Mouse (Mus musculus): ENCODE results near the gene Sox15. TPM values are rescaled to one million over a fixed set of nuclear protein-coding genes. Genes with fewer than 3 reads are reported as not detected.

The Sox15 gene
- polyA plus RNA-seq, 1 experiment, result not detected

GRCm38 (mm10) chr11:69682840-69683533, 27.9 kb downstream of the Sox15 start:
- H3K9me3 ChIP-seq (ENCODE audit: control insufficient read depth, low read length), result no peaks in the 10 kb centered on the region
- H3K27me3 ChIP-seq (ENCODE audit: control insufficient read depth), result peaks cover 7% of the 10 kb centered on the region
- H3K4me1 ChIP-seq (ENCODE audit: control insufficient read depth), result peaks cover 40% of the 10 kb centered on the region
- TF ChIP-seq GATA1 (IDR thresholded peaks at IDR 0.05; ENCODE audit: low read length) (no peak), TAL1 (IDR thresholded peaks at IDR 0.05; ENCODE audit: low read length) (no peak)
- H3K4me3 ChIP-seq (replicated peaks), result peak overlapping the region; percentile 91
- H3K36me3 ChIP-seq (ENCODE audit: control insufficient read depth), result peaks cover 23% of the 10 kb centered on the region

GRCm38 (mm10) chr11:69683576-69683975, 28.5 kb downstream of the Sox15 start:
- H3K4me1 ChIP-seq (ENCODE audit: control insufficient read depth), result peaks cover 40% of the 10 kb centered on the region

GRCm38 (mm10) chr11:69684128-69684745, 29.1 kb downstream of the Sox15 start:
- Histone ChIP-seq H3K27me3 (ENCODE audit: control insufficient read depth) (peaks cover 7% of the 10 kb centered on the region), H3K9me3 (ENCODE audit: control insufficient read depth, low read length) (no peaks in the 10 kb centered on the region), H3K4me3 (replicated peaks) (no peak overlapping the region), H3K4me1 (ENCODE audit: control insufficient read depth) (peaks cover 40% of the 10 kb centered on the region), H3K36me3 (ENCODE audit: control insufficient read depth) (peaks cover 12% of the 10 kb centered on the region)
- TF ChIP-seq GATA1 (IDR thresholded peaks at IDR 0.05; ENCODE audit: low read length), result no peak
- no peak for TF ChIP-seq TAL1 (IDR thresholded peaks at IDR 0.05; ENCODE audit: low read length)

More at GRCm38 (mm10) chr11:69683576-69683975, 28.5 kb downstream of the Sox15 start:
- Histone ChIP-seq H3K36me3 (ENCODE audit: control insufficient read depth) (peaks cover 17% of the 10 kb centered on the region), H3K27me3 (ENCODE audit: control insufficient read depth) (peaks cover 7% of the 10 kb centered on the region), H3K4me3 (replicated peaks) (no peak overlapping the region), H3K9me3 (ENCODE audit: control insufficient read depth, low read length) (no peaks in the 10 kb centered on the region)
- TF ChIP-seq GATA1 (IDR thresholded peaks at IDR 0.05; ENCODE audit: low read length), result no peak
- TF ChIP-seq TAL1 (IDR thresholded peaks at IDR 0.05; ENCODE audit: low read length), result no peak

GRCm38 (mm10) chr11:69684936-69685335, 29.8 kb downstream of the Sox15 start:
- H3K4me3 ChIP-seq (replicated peaks), result no peak overlapping the region
- H3K27me3 ChIP-seq (ENCODE audit: control insufficient read depth), result peaks cover 7% of the 10 kb centered on the region
- peaks cover 6% of the 10 kb centered on the region for H3K36me3 ChIP-seq (ENCODE audit: control insufficient read depth)
- no peak for TF ChIP-seq GATA1 (IDR thresholded peaks at IDR 0.05; ENCODE audit: low read length)
- no peak for TF ChIP-seq TAL1 (IDR thresholded peaks at IDR 0.05; ENCODE audit: low read length)
- H3K9me3 ChIP-seq (ENCODE audit: control insufficient read depth, low read length), result no peaks in the 10 kb centered on the region
- peaks cover 38% of the 10 kb centered on the region for H3K4me1 ChIP-seq (ENCODE audit: control insufficient read depth)

- no peaks in the 10 kb centered on the region; the same call in 1 of the 2 replicates for H3K36me3 ChIP-seq (ENCODE audit: control insufficient read depth)
- no peak within 1 kb of the TSS for H3K4me3 ChIP-seq (replicated peaks)
- H3K9me3 ChIP-seq (ENCODE audit: control insufficient read depth, low read length), result no peaks in the 10 kb centered on the region
- H3K4me1 ChIP-seq (ENCODE audit: control insufficient read depth), result peaks cover 34% of the 10 kb centered on the region
- TF ChIP-seq GATA1 (IDR thresholded peaks at IDR 0.05; ENCODE audit: low read length) (no peak), TAL1 (IDR thresholded peaks at IDR 0.05; ENCODE audit: low read length) (no peak)
- H3K27me3 ChIP-seq (ENCODE audit: control insufficient read depth), result peaks cover 7% of the 10 kb centered on the region
These were observed 30.5 kb downstream of the Sox15 start, which contains the start of gene Tnfsf13 for GRCm38 (mm10) chr11:69685526-69686148. Gene Tnfsf13 (minus strand): TSS chr11:69685784.

GRCm38 (mm10) chr11:69686377-69686776, 31.3 kb downstream of the Sox15 start:
- Histone ChIP-seq H3K36me3 (ENCODE audit: control insufficient read depth) (no peaks in the 10 kb centered on the region; the same call in 1 of the 2 replicates), H3K4me1 (ENCODE audit: control insufficient read depth) (peaks cover 27% of the 10 kb centered on the region), H3K27me3 (ENCODE audit: control insufficient read depth) (peaks cover 7% of the 10 kb centered on the region), H3K4me3 (replicated peaks) (no peak overlapping the region), H3K9me3 (ENCODE audit: control insufficient read depth, low read length) (no peaks in the 10 kb centered on the region)
- TF ChIP-seq GATA1 (IDR thresholded peaks at IDR 0.05; ENCODE audit: low read length) (no peak), TAL1 (IDR thresholded peaks at IDR 0.05; ENCODE audit: low read length) (no peak)

- Histone ChIP-seq H3K27me3 (ENCODE audit: control insufficient read depth) (peaks cover 7% of the 10 kb centered on the region), H3K9me3 (ENCODE audit: control insufficient read depth, low read length) (no peaks in the 10 kb centered on the region), H3K4me3 (replicated peaks) (no peak overlapping the region), H3K36me3 (ENCODE audit: control insufficient read depth) (no peaks in the 10 kb centered on the region; the same call in 1 of the 2 replicates), H3K4me1 (ENCODE audit: control insufficient read depth) (peaks cover 23% of the 10 kb centered on the region)
- TF ChIP-seq GATA1 (IDR thresholded peaks at IDR 0.05; ENCODE audit: low read length) (no peak), TAL1 (IDR thresholded peaks at IDR 0.05; ENCODE audit: low read length) (no peak)
These were observed 31.9 kb downstream of the Sox15 start for GRCm38 (mm10) chr11:69687061-69687460.

GRCm38 (mm10) chr11:69689891-69690290, 34.8 kb downstream of the Sox15 start:
- peaks cover 19% of the 10 kb centered on the region for H3K4me1 ChIP-seq (ENCODE audit: control insufficient read depth)
- H3K4me3 ChIP-seq (replicated peaks), result no peak overlapping the region
- H3K9me3 ChIP-seq (ENCODE audit: control insufficient read depth, low read length), result no peaks in the 10 kb centered on the region
- no peak for TF ChIP-seq TAL1 (IDR thresholded peaks at IDR 0.05; ENCODE audit: low read length)
- no peak for TF ChIP-seq GATA1 (IDR thresholded peaks at IDR 0.05; ENCODE audit: low read length)
- peaks cover 10% of the 10 kb centered on the region for H3K27me3 ChIP-seq (ENCODE audit: control insufficient read depth)
- no peaks in the 10 kb centered on the region; the same call in 1 of the 2 replicates for H3K36me3 ChIP-seq (ENCODE audit: control insufficient read depth)
